Mouse (Mus musculus) kidney, adult 9 months (tissue): Measurements from ENCODE around the gene Btbd9.
A peak's percentile ranks its signal among the peaks of the same experiment; 100 is the strongest.
"Not testable (repeated sequence)": the region's sequence is repeated elsewhere in the genome, so short reads cannot be mapped to it uniquely, and the experiment has no call there.

Experiments
- DNase-seq: peaks from one replicate; pipeline ENCODE4 v3.0.0; 2022

Gene Btbd9

GRCm38 (mm10) chr17:30556512-30556911 is 19.8 kb downstream of the Btbd9 start:
- no peak for DNase-seq

GRCm38 (mm10) chr17:30553027-30553937 is 23.0 kb downstream of the Btbd9 start:
- DNase-seq = no peak

GRCm38 (mm10) chr17:30550774-30551107 is 25.5 kb downstream of the Btbd9 start:
- no peak for DNase-seq

GRCm38 (mm10) chr17:30549899-30550773 is 26.2 kb downstream of the Btbd9 start:
- DNase-seq = no peak

- peak; percentile 54 for DNase-seq
Observed at GRCm38 (mm10) chr17:30539098-30539497, 37.2 kb downstream of the Btbd9 start.

- DNase-seq = no peak
Observed at GRCm38 (mm10) chr17:30536651-30537050, 39.6 kb downstream of the Btbd9 start.

- no peak for DNase-seq
Observed at GRCm38 (mm10) chr17:30533098-30533497, 43.2 kb downstream of the Btbd9 start.

- DNase-seq = no peak
Observed at GRCm38 (mm10) chr17:30530542-30530940, 45.7 kb downstream of the Btbd9 start.

- DNase-seq = no peak
Observed at GRCm38 (mm10) chr17:30529632-30530541, 46.4 kb downstream of the Btbd9 start.

- no peak for DNase-seq
Observed at GRCm38 (mm10) chr17:30525405-30526295, 50.6 kb downstream of the Btbd9 start.

GRCm38 (mm10) chr17:30524451-30524850 is 51.8 kb downstream of the Btbd9 start:
- DNase-seq = no peak

- DNase-seq = no peak
Observed at GRCm38 (mm10) chr17:30523783-30524182, 52.5 kb downstream of the Btbd9 start.

- no peak for DNase-seq
Observed at GRCm38 (mm10) chr17:30522406-30523078, 53.7 kb downstream of the Btbd9 start.

- DNase-seq = not testable (repeated sequence)
Observed at GRCm38 (mm10) chr17:30519172-30519512, 57.1 kb downstream of the Btbd9 start.

GRCm38 (mm10) chr17:30518431-30519171 is 57.7 kb downstream of the Btbd9 start:
- no peak for DNase-seq

GRCm38 (mm10) chr17:30516580-30517340 is 59.5 kb downstream of the Btbd9 start:
- no peak for DNase-seq

GRCm38 (mm10) chr17:30515401-30515800 is 60.9 kb downstream of the Btbd9 start:
- DNase-seq = no peak

GRCm38 (mm10) chr17:30513034-30513433 is 63.3 kb downstream of the Btbd9 start:
- no peak for DNase-seq

GRCm38 (mm10) chr17:30512531-30512930 is 63.8 kb downstream of the Btbd9 start:
- no peak for DNase-seq

GRCm38 (mm10) chr17:30512007-30512406 is 64.3 kb downstream of the Btbd9 start:
- DNase-seq = no peak
